Mouse (Mus musculus) urinary bladder, adult 2 months (tissue): ENCODE measurements around the gene Slc2a2. TPM values are rescaled to one million over a fixed set of nuclear protein-coding genes. Genes with fewer than 3 reads are reported as not detected.
"Not testable (repeated sequence)": the region's sequence is repeated elsewhere in the genome, so short reads cannot be mapped to it uniquely, and the experiment has no call there.

ENCODE experiments used
- DNase-seq: peaks from one replicate; pipeline ENCODE4 v3.0.0; 2022; ENCODE audit warnings: low spot score
- polyA plus RNA-seq: library from polyadenylated mRNA; depleted of rRNA; stranded (reverse); fragments of >200 nt; gene quantifications from 2 replicates; pipeline ENCODE4 v1.2.3, GENCODE M21; 2012; rRNA removed

Gene Slc2a2
- polyA plus RNA-seq, 1 experiment: 0.10 TPM

- DNase-seq: no peak
These were observed 37.0 kb downstream of the Slc2a2 start for GRCm38 (mm10) chr3:28734712-28735111.

- no peak for DNase-seq
These were observed 39.3 kb downstream of the Slc2a2 start for GRCm38 (mm10) chr3:28736981-28737380.

- no peak for DNase-seq
These were observed 42.6 kb downstream of the Slc2a2 start for GRCm38 (mm10) chr3:28740353-28740752.

- DNase-seq: no peak
These were observed 45.5 kb downstream of the Slc2a2 start for GRCm38 (mm10) chr3:28743251-28743650.

GRCm38 (mm10) chr3:28745835-28746483, 48.3 kb downstream of the Slc2a2 start:
- DNase-seq: no peak

- DNase-seq: no peak
These were observed 50.4 kb downstream of the Slc2a2 start for GRCm38 (mm10) chr3:28748151-28748550.

GRCm38 (mm10) chr3:28748956-28749355, 51.3 kb downstream of the Slc2a2 start:
- no peak for DNase-seq

- no peak for DNase-seq
These were observed 57.8 kb downstream of the Slc2a2 start for GRCm38 (mm10) chr3:28755477-28755876.

GRCm38 (mm10) chr3:28761225-28761789, 63.6 kb downstream of the Slc2a2 start:
- DNase-seq: no peak

- DNase-seq: no peak
These were observed 69.2 kb downstream of the Slc2a2 start for GRCm38 (mm10) chr3:28766935-28767334.

GRCm38 (mm10) chr3:28768222-28768621, 70.5 kb downstream of the Slc2a2 start:
- no peak for DNase-seq

- DNase-seq: not testable (repeated sequence)
These were observed 75.2 kb downstream of the Slc2a2 start for GRCm38 (mm10) chr3:28772919-28773318.

- DNase-seq: no peak
These were observed 77.7 kb downstream of the Slc2a2 start for GRCm38 (mm10) chr3:28775361-28775760.

- no peak for DNase-seq
These were observed 78.3 kb downstream of the Slc2a2 start for GRCm38 (mm10) chr3:28775958-28776357.

GRCm38 (mm10) chr3:28776491-28776890, 78.8 kb downstream of the Slc2a2 start:
- DNase-seq: no peak

- DNase-seq: no peak
These were observed 82.8 kb downstream of the Slc2a2 start for GRCm38 (mm10) chr3:28780511-28780910.

Other genes with a start within 250 kb of the Slc2a2 start
- 4.7 and 5.0 TPM in 2 replicates for gene Eif5a2, start 83.4 kb downstream of the Slc2a2 start, polyA plus RNA-seq
- 222 and 228 TPM in 2 replicates for gene Rpl22l1, start 107.5 kb downstream of the Slc2a2 start, polyA plus RNA-seq
- not detected in 2 replicates for gene Gm1527, start 194.7 kb downstream of the Slc2a2 start, polyA plus RNA-seq